Comparison of ENCODE assay signal across 26 mouse cellular contexts in genomic region chr11:22648275-22648674, GRCm38 (mm10).
DNase-seq lines count a peak whose midpoint lies in the region; ATAC-seq lines count a peak whose summit lies in the region.
"Had no signal": no experiment of that assay in that cellular context is flagged by ENCODE, and none has a peak within 500 bp of the region (broad histone marks: within the 10 kb centered on the region; RNA-seq: fewer than 3 reads in every experiment).

No protein-coding gene starts in this region.

- WGBS in heart, embryonic 11.5 days (ENCODE audit: insufficient replicate concordance), result 85% methylated on average over 5 of the region's 5 CpGs
- 78% methylated on average over 5 of the region's 5 CpGs for WGBS in intestine, embryonic 15.5 days

- H3K9ac ChIP-seq in heart, embryonic 11.5 days (ENCODE audit: low read depth, low read length), result no peak overlapping the region
- no peak overlapping the region for H3K9ac ChIP-seq in intestine, embryonic 15.5 days
- H3K9ac ChIP-seq: hindbrain, embryonic 15.5 days; limb, embryonic 15.5 days; liver, embryonic 15.5 days; lung, embryonic 14.5 days had no signal

- peak; percentile 39 for DNase-seq in heart, adult 11 months
- DNase-seq in kidney, adult 9 months, result peak; percentile 90
- peak; percentile 74 for DNase-seq in kidney, postnatal 14 days
- no peak for DNase-seq in right cerebral cortex, postnatal 36 days (ENCODE audit: low spot score in 2 of 2)
- DNase-seq in embryo, embryonic 10 days (ENCODE audit: low spot score), result no peak
- no peak for DNase-seq in right cerebral cortex, adult 18-20 months
- DNase-seq: adrenal gland, adult 2 months; adrenal gland, postnatal 36 days; cerebellum, adult 2 months; cerebellum, postnatal 25 days; gastrocnemius, postnatal 36 days; heart, postnatal 14 days; lung, embryonic 14.5 days; lung, postnatal 14 days; midbrain, embryonic 14.5 days had no signal

- H3K27ac ChIP-seq in heart, embryonic 11.5 days (ENCODE audit: low read depth, low read length), result no peak overlapping the region
- no peak overlapping the region for H3K27ac ChIP-seq in intestine, embryonic 15.5 days
- H3K27ac ChIP-seq: hindbrain, embryonic 10.5 days; hindbrain, embryonic 15.5 days; limb, embryonic 10.5 days; limb, embryonic 15.5 days; liver, embryonic 15.5 days had no signal

- ATAC-seq in heart, embryonic 11.5 days (replicated peaks; ENCODE audit: insufficient number of reproducible peaks, low FRiP score, low TSS enrichment), result no peak
- ATAC-seq in intestine, embryonic 15.5 days, result peak; percentile 79
- ATAC-seq: activated CD4-positive, CD25-positive, alpha-beta regulatory T cell, adult 4 months; forebrain, embryonic 14.5 days; inflammation-experienced regulatory T-cells, adult 6 months had no signal

- no peak overlapping the region for H3K4me2 ChIP-seq in heart, embryonic 11.5 days
- H3K4me2 ChIP-seq in intestine, embryonic 15.5 days (replicated peaks), result no peak overlapping the region
- H3K4me2 ChIP-seq: hindbrain, embryonic 15.5 days; limb, embryonic 15.5 days; liver, embryonic 15.5 days; lung, embryonic 14.5 days had no signal

- H3K9me3 ChIP-seq in heart, embryonic 11.5 days (replicated peaks; ENCODE audit: control insufficient read depth, low read length), result no peaks in the 10 kb centered on the region
- H3K9me3 ChIP-seq in intestine, embryonic 15.5 days, result no peaks in the 10 kb centered on the region
- H3K9me3 ChIP-seq: hindbrain, embryonic 10.5 days; hindbrain, embryonic 15.5 days; limb, embryonic 10.5 days; limb, embryonic 15.5 days; liver, embryonic 15.5 days had no signal

- no peak overlapping the region for H3K4me3 ChIP-seq in heart, embryonic 11.5 days (ENCODE audit: low read depth, low read length)
- H3K4me3 ChIP-seq in intestine, embryonic 15.5 days (replicated peaks), result no peak overlapping the region
- H3K4me3 ChIP-seq: hindbrain, embryonic 10.5 days; hindbrain, embryonic 15.5 days; limb, embryonic 10.5 days; limb, embryonic 15.5 days; liver, embryonic 15.5 days had no signal

- H3K4me1 ChIP-seq in heart, embryonic 11.5 days (ENCODE audit: control insufficient read depth, insufficient read depth, low read length), result peaks cover 4% of the 10 kb centered on the region; the same call in 1 of the 2 replicates
- H3K4me1 ChIP-seq in intestine, embryonic 15.5 days (replicated peaks), result no peaks in the 10 kb centered on the region
- H3K4me1 ChIP-seq: liver, embryonic 15.5 days had no signal

- H3K36me3 ChIP-seq in heart, embryonic 11.5 days (ENCODE audit: control insufficient read depth, insufficient read depth, low read length), result no peaks in the 10 kb centered on the region
- H3K36me3 ChIP-seq in intestine, embryonic 15.5 days, result no peaks in the 10 kb centered on the region
- H3K36me3 ChIP-seq: hindbrain, embryonic 10.5 days; hindbrain, embryonic 15.5 days; limb, embryonic 10.5 days; limb, embryonic 15.5 days; liver, embryonic 15.5 days had no signal

- no peaks in the 10 kb centered on the region for H3K27me3 ChIP-seq in heart, embryonic 11.5 days (ENCODE audit: control insufficient read depth, insufficient read depth, low read length)
- H3K27me3 ChIP-seq in intestine, embryonic 15.5 days (replicated peaks), result no peaks in the 10 kb centered on the region
- H3K27me3 ChIP-seq: CH12.LX; hindbrain, embryonic 15.5 days; limb, embryonic 15.5 days; liver, embryonic 15.5 days had no signal

Comparison
In these comparisons a context has a peak if more than half of its experiments do, and no peak if none do; other contexts are left out.
1. DNase-seq: peak in heart, adult 11 months (single experiment), kidney, adult 9 months (single experiment) and kidney, postnatal 14 days (single experiment); none in right cerebral cortex, postnatal 36 days (0 of 2), embryo, embryonic 10 days (single experiment) and right cerebral cortex, adult 18-20 months (single experiment).